ENCODE assay signal across 7 mouse cellular contexts in genomic region chr1:124044925-124045640, GRCm38 (mm10). TPM values are rescaled to one million over a fixed set of nuclear protein-coding genes. Genes with fewer than 3 reads are reported as not detected.
A peak's percentile ranks its signal among the peaks of the same experiment; 100 is the strongest.
DNase-seq lines count a peak whose midpoint lies in the region; ATAC-seq and TF ChIP-seq lines count a peak whose summit lies in the region.

Gene Dpp10, minus strand, starts transcription at chr1:124045559.

- TF ChIP-seq POLR2A in ES-Bruce4 (IDR thresholded peaks at IDR 0.05; ENCODE audit: insufficient read depth, low read length): no peak

- H3K27me3 ChIP-seq in E14TG2a.4 (ENCODE audit: insufficient read depth, low read length) (peaks cover 46% of the 10 kb centered on the region), ES-Bruce4 (ENCODE audit: control insufficient read depth, insufficient read depth, low read length, poor library complexity, severe bottlenecking) (peaks cover 12% of the 10 kb centered on the region)
- peaks cover 48% of the 10 kb centered on the region for H3K27me3 ChIP-seq in embryonic facial prominence, embryonic 12.5 days
- peaks cover 13% of the 10 kb centered on the region; the same call in 1 of the 2 replicates for H3K27me3 ChIP-seq in midbrain, embryonic 14.5 days (ENCODE audit: control insufficient read depth, insufficient read depth, low read length)

- H3K4me1 ChIP-seq in E14TG2a.4 (replicated peaks; ENCODE audit: low read depth, low read length) (peaks cover 8% of the 10 kb centered on the region), ES-Bruce4 (ENCODE audit: control insufficient read depth, insufficient read depth, low read length) (no peaks in the 10 kb centered on the region)
- 0 out of 2 replicates have a peak, but pooled peaks cover 4% of the 10 kb centered on the region for H3K4me1 ChIP-seq in embryonic facial prominence, embryonic 12.5 days
- H3K4me1 ChIP-seq in midbrain, embryonic 14.5 days (ENCODE audit: control insufficient read depth, insufficient read depth, low read length): no peaks in the 10 kb centered on the region

- TF ChIP-seq CTCF in E14TG2a.4 (conservative IDR thresholded peaks at IDR 0.05; ENCODE audit: low read length) (no peak), ES-Bruce4 (IDR thresholded peaks at IDR 0.05; ENCODE audit: low read depth, low read length) (no peak)

- no peak for TF ChIP-seq EP300 in ES-Bruce4 (IDR thresholded peaks at IDR 0.05; ENCODE audit: insufficient read depth, low read depth, low read length)

- H3K4me3 ChIP-seq in E14TG2a.4 (replicated peaks; ENCODE audit: low read length): peak within 1 kb of the TSS; percentile 79
- peak within 1 kb of the TSS; percentile 72 for H3K4me3 ChIP-seq in ES-Bruce4 (ENCODE audit: low read depth, low read length)
- H3K4me3 ChIP-seq in embryonic facial prominence, embryonic 12.5 days: peak within 1 kb of the TSS; percentile 48
- H3K4me3 ChIP-seq in midbrain, embryonic 14.5 days (replicated peaks; ENCODE audit: low read depth, low read length): peak within 1 kb of the TSS; percentile 62

- H3K9me3 ChIP-seq in E14TG2a.4 (ENCODE audit: low read length): no peaks in the 10 kb centered on the region
- no peaks in the 10 kb centered on the region for H3K9me3 ChIP-seq in ES-Bruce4 (replicated peaks; ENCODE audit: control insufficient read depth, insufficient read depth, low read length, poor library complexity, severe bottlenecking)
- no peaks in the 10 kb centered on the region for H3K9me3 ChIP-seq in embryonic facial prominence, embryonic 12.5 days
- no peaks in the 10 kb centered on the region for H3K9me3 ChIP-seq in midbrain, embryonic 14.5 days (ENCODE audit: control insufficient read depth, low read length)

- peak; percentile 4 to 9 for DNase-seq in kidney, postnatal 4 days
- peak; percentile 78 for DNase-seq in midbrain, embryonic 14.5 days
- DNase-seq in B cell, adult 2 months: no peak

- H3K36me3 ChIP-seq in E14TG2a.4 (ENCODE audit: insufficient read depth, low read length): no peaks in the 10 kb centered on the region
- no peaks in the 10 kb centered on the region for H3K36me3 ChIP-seq in ES-Bruce4 (ENCODE audit: control insufficient read depth, insufficient read depth, low read length, poor library complexity, severe bottlenecking)
- no peaks in the 10 kb centered on the region for H3K36me3 ChIP-seq in embryonic facial prominence, embryonic 12.5 days
- H3K36me3 ChIP-seq in midbrain, embryonic 14.5 days (ENCODE audit: control insufficient read depth, insufficient read depth, low read length): no peaks in the 10 kb centered on the region

- peak within 1 kb of the TSS; percentile 53 for H3K9ac ChIP-seq in ES-Bruce4 (ENCODE audit: low read depth, poor library complexity, severe bottlenecking)
- peak within 1 kb of the TSS; percentile 36 for H3K9ac ChIP-seq in embryonic facial prominence, embryonic 12.5 days
- H3K9ac ChIP-seq in midbrain, embryonic 14.5 days (replicated peaks; ENCODE audit: low read length): peak within 1 kb of the TSS; percentile 69

- ATAC-seq in embryonic facial prominence, embryonic 12.5 days (ENCODE audit: insufficient number of reproducible peaks, insufficient read depth, low FRiP score, low TSS enrichment): peak; percentile 66; the same call in 1 of the 2 replicates
- peak; percentile 66 for ATAC-seq in midbrain, embryonic 14.5 days (ENCODE audit: low FRiP score, low TSS enrichment)
- ATAC-seq in erythroblast, adult 5-6 weeks (replicated peaks; ENCODE audit: low FRiP score, poor library complexity, severe bottlenecking): no peak

- under 1% methylated on average over 27 of the region's 38 CpGs for WGBS in embryonic facial prominence, embryonic 12.5 days
- under 1% methylated on average over 36 of the region's 38 CpGs for WGBS in midbrain, embryonic 14.5 days

- peak within 1 kb of the TSS; percentile 93 for H3K4me2 ChIP-seq in embryonic facial prominence, embryonic 12.5 days (replicated peaks)
- peak within 1 kb of the TSS; percentile 78 for H3K4me2 ChIP-seq in midbrain, embryonic 14.5 days (ENCODE audit: low read length)

- no peak within 1 kb of the TSS for H3K27ac ChIP-seq in ES-Bruce4 (ENCODE audit: insufficient read depth, low read length)
- H3K27ac ChIP-seq in embryonic facial prominence, embryonic 12.5 days: no peak within 1 kb of the TSS
- peak within 1 kb of the TSS; percentile 86 for H3K27ac ChIP-seq in midbrain, embryonic 14.5 days (replicated peaks; ENCODE audit: low read depth, low read length)

RNA-seq across cellular contexts. Expression of gene Dpp10, which starts in this region (rescaled TPM):
- 0.33 TPM in 1 of 2 replicates, not detected in the other for polyA plus RNA-seq in ES-Bruce4 (2011; ENCODE audit: insufficient read depth, insufficient read length, low read depth, missing spikeins)
- polyA plus RNA-seq in embryonic facial prominence, embryonic 12.5 days (2016; fragmentation: Nextera tagmentation; extraction: Ambion mirVana): 0.51 and 0.54 TPM in 2 replicates
- polyA plus RNA-seq in midbrain, embryonic 14.5 days (2014; fragmentation: Nextera tagmentation; extraction: Ambion mirVana): 23.7 and 25.1 TPM in 2 replicates
- not detected in 2 replicates for total RNA-seq in erythroblast, adult 5-6 weeks (2015; ENCODE audit: low replicate concordance)
- under 0.01 and 0.17 TPM in 2 replicates for total RNA-seq in erythroblast, adult 5-6 weeks (2017; ENCODE audit: low replicate concordance)

Comparison
In these comparisons a context has a peak if more than half of its experiments do, and no peak if none do; other contexts are left out.
1. RNA of gene Dpp10 (polyA plus RNA-seq): 23.7 to 25.1 TPM in midbrain, embryonic 14.5 days; 0.51 to 0.54 TPM in embryonic facial prominence, embryonic 12.5 days and 0.33 TPM in ES-Bruce4; every median in the first group is over 10 times any median in the second.
2. Peak in ATAC-seq, H3K4me3 ChIP-seq, H3K9ac ChIP-seq and H3K4me2 ChIP-seq in embryonic facial prominence, embryonic 12.5 days; RNA of the gene not detected or under 1 TPM.
3. DNase-seq: peak in kidney, postnatal 4 days (2 of 2) and midbrain, embryonic 14.5 days (single experiment); none in B cell, adult 2 months (0 of 2).
4. Peak in every context shown above with its lines, with median percentiles within 50 percentile points of each other: H3K4me3 ChIP-seq and H3K9ac ChIP-seq.